Mouse (Mus musculus): Measurements from ENCODE around the gene Map6. TPM values are rescaled to one million over a fixed set of nuclear protein-coding genes. Genes with fewer than 3 reads are reported as not detected.

Map6 gene
- polyA plus RNA-seq, 1 experiment, result 96.4 TPM

DNA sequence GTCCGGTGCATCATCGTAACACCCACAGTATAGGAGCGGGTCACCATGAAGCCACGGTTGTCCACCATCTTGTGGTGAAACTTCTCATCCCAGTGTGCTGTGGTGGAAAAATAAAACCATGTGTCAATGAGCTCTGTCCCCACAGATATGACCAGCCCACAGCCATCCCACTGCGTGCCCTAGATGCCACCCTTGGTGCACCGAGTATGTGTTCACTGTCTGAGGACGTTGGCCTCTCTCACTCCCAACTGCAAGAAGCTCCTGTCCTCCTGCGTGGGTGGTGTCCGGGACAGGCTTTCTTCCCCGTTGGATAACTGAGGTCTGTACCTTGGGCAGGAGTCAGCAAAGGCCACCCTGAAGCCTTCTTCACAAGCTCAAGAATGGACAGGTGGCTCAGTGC is 80.0 kb downstream of the Map6 start:
- H3K4me1 ChIP-seq (ENCODE audit: control insufficient read depth, insufficient read depth, low read length), result no peaks in the 10 kb centered on the region
- TF ChIP-seq POLR2A (IDR thresholded peaks at IDR 0.05; ENCODE audit: extremely low read depth, insufficient read depth, low read length), result no peak
- TF ChIP-seq CTCF (IDR thresholded peaks at IDR 0.05; ENCODE audit: extremely low read depth, insufficient read depth, low read length), result no peak
- H3K27ac ChIP-seq (ENCODE audit: insufficient read depth, low read length), result no peak overlapping the region
- H3K4me3 ChIP-seq (ENCODE audit: insufficient read depth, low read length), result no peak overlapping the region

DNA sequence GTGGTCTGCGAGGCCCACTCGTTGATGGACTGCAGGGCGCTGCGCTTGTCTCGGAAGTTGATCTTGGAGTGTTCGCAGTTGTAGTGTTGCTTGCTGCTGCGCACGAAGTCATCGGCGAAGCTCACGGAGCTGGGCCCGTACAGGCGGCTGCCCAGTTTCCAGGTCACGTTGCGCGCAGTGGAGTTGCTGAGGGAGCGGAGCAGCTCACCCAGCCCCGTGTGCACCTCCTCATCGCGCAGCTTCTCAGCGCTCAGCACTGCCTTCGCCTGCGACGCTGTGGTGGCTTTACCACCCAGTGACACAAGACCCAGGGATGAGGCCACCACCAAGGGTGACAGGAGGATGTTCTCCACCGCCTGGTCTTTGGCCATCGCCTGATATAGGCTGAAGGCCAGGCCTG is 81.6 kb downstream of the Map6 start:
- TF ChIP-seq POLR2A (IDR thresholded peaks at IDR 0.05; ENCODE audit: extremely low read depth, insufficient read depth, low read length), result no peak
- no peak for TF ChIP-seq CTCF (IDR thresholded peaks at IDR 0.05; ENCODE audit: extremely low read depth, insufficient read depth, low read length)
- H3K4me3 ChIP-seq (ENCODE audit: insufficient read depth, low read length), result no peak overlapping the region
- H3K27ac ChIP-seq (ENCODE audit: insufficient read depth, low read length), result no peak overlapping the region
- H3K4me1 ChIP-seq (ENCODE audit: control insufficient read depth, insufficient read depth, low read length), result no peaks in the 10 kb centered on the region

DNA sequence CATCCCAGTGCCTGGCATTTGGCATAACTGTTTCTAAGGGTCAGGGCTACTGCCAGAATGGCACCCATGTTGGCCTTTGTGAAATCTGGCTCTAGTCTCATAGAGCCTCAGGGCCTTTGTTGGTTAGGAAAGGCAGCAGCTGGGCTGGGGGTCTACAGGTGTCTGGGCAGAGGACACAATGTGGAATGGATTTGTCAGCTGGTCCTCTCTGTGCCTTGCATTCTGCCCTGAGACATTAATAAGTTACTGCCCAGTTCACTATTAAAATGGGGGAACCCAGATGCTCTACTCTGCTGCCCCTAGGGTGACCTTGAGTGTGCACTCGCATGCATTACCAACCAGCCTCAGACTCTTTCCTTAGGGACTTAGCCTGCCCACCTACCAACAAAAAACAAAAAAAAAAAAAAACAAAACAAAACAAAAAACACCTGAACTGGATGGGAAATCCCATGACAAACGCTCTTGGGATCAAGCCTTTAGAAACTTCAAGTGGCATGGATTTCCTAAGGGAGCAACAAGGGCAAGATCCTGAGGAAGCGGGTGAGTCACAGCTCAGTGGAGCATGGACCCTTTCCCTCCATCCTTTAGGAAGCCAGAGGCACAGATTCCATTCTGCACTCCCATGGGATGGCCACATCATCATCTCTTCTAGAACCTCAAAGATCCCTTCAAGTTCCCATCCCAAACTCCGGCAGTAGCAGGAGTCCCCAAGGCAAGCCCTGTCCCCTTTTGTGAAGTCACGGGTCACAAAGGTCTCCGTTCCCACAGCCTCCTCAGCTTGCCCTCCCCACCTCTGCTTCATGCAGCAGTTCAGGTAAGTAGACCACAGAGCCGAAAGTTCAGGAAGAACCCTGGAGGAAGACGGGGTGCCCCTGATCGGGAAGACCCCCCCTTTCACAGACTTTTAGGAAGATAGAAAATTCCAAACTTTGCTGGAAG is 82.8 kb downstream of the Map6 start:
- no peak for TF ChIP-seq CTCF (IDR thresholded peaks at IDR 0.05; ENCODE audit: extremely low read depth, insufficient read depth, low read length)
- TF ChIP-seq POLR2A (IDR thresholded peaks at IDR 0.05; ENCODE audit: extremely low read depth, insufficient read depth, low read length), result no peak
- no peak overlapping the region for H3K27ac ChIP-seq (ENCODE audit: insufficient read depth, low read length)
- no peak overlapping the region for H3K4me3 ChIP-seq (ENCODE audit: insufficient read depth, low read length)
- peaks cover 1% of the 10 kb centered on the region; the same call in 1 of the 2 replicates for H3K4me1 ChIP-seq (ENCODE audit: control insufficient read depth, insufficient read depth, low read length)

DNA sequence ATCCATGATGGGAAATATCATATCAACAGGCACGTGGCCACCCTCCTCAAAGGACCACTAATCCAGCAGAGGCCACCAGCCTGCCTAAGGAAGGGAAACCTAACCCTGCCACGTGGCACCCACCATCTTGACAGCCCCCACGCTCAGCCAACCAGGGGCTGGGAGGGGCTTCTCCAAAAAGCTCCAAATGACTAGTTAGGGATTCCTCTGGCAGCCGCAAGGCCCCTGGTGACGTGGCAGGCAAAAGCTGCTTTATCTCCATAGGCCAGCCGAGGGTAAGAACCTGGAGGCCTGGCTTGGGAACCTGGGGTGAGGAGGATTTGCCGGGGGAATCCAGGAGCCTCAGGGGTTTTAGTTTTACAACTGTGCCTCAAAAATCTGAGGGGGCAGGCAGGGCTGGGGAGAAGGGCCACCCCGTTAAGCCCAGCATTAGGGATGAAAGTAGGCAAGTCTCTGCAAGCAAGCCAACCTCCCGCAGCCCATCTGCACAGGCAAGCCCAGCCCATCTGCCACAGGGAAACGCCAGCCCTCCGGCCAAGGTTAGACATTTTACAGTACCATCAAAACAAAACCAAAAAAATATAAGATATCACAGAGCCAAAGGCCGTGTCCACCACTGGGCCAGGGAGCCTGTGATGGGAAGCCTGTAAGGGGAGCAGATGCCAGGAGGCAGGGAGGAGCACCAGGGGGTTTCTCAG is 84.0 kb downstream of the Map6 start:
- Histone ChIP-seq H3K27ac (ENCODE audit: insufficient read depth, low read length) (no peak overlapping the region), H3K4me3 (ENCODE audit: insufficient read depth, low read length) (no peak overlapping the region), H3K4me1 (ENCODE audit: control insufficient read depth, insufficient read depth, low read length) (peaks cover 10% of the 10 kb centered on the region)
- TF ChIP-seq CTCF (IDR thresholded peaks at IDR 0.05; ENCODE audit: extremely low read depth, insufficient read depth, low read length), result no peak
- TF ChIP-seq POLR2A (IDR thresholded peaks at IDR 0.05; ENCODE audit: extremely low read depth, insufficient read depth, low read length), result no peak

GRCm38 (mm10) chr7:99351802-99352517 is 84.7 kb downstream of the Map6 start:
- Histone ChIP-seq H3K4me3 (ENCODE audit: insufficient read depth, low read length) (peak overlapping the region; percentile 54), H3K4me1 (ENCODE audit: control insufficient read depth, insufficient read depth, low read length) (peaks cover 13% of the 10 kb centered on the region), H3K27ac (ENCODE audit: insufficient read depth, low read length) (peak overlapping the region; percentile 77; the same call in 1 of the 2 replicates)
- TF ChIP-seq CTCF (IDR thresholded peaks at IDR 0.05; ENCODE audit: extremely low read depth, insufficient read depth, low read length), result no peak
- no peak for TF ChIP-seq POLR2A (IDR thresholded peaks at IDR 0.05; ENCODE audit: extremely low read depth, insufficient read depth, low read length)

GRCm38 (mm10) chr7:99352526-99353400 is 85.5 kb downstream of the Map6 start, which contains the start of gene Serpinh1:
TSS of gene Serpinh1 (minus strand) at chr7:99353239.
- Histone ChIP-seq H3K27ac (ENCODE audit: insufficient read depth, low read length) (peak within 1 kb of the TSS; percentile 77), H3K4me1 (ENCODE audit: control insufficient read depth, insufficient read depth, low read length) (peaks cover 13% of the 10 kb centered on the region), H3K4me3 (ENCODE audit: insufficient read depth, low read length) (peak within 1 kb of the TSS; percentile 54)
- no peak for TF ChIP-seq CTCF (IDR thresholded peaks at IDR 0.05; ENCODE audit: extremely low read depth, insufficient read depth, low read length)
- TF ChIP-seq POLR2A (IDR thresholded peaks at IDR 0.05; ENCODE audit: extremely low read depth, insufficient read depth, low read length), result no peak

GRCm38 (mm10) chr7:99355731-99356131 is 88.5 kb downstream of the Map6 start:
- no peak for TF ChIP-seq CTCF (IDR thresholded peaks at IDR 0.05; ENCODE audit: extremely low read depth, insufficient read depth, low read length)
- TF ChIP-seq POLR2A (IDR thresholded peaks at IDR 0.05; ENCODE audit: extremely low read depth, insufficient read depth, low read length), result 0 out of 2 replicates have a peak, but pooled peaks have one; percentile 31

DNA sequence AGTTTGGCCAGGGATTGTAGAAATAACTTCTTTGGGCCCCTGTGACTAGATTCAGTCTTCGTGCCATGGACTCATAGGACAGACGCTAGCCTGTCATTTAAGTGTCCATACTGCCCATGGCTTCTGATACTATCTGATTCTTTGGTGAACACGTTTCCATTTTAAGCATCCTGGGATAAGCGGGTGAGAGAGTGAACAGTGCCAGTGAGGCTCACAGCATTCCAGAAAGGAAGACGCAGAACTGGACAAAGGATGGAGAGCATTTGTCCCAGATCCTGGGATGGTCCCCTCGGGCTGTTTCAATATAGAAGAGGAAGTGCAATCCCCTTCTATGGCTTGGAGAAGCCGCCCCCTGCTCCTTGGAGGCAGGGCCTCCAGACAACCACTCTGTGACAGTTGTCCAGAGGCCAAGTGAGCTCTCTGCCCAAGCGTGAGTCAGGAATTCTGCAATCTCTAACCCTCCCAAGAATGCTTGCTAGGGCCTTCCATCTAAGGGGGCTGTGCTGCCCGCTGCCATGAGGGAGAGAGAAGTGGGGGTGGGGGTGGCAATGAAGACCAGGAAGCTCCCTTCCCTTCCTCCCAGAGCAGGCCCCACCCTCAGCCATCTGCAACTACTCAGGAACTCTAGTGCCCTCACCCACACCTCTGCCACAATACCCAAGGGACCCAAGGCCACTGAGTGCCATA is 89.1 kb downstream of the Map6 start:
- TF ChIP-seq CTCF (IDR thresholded peaks at IDR 0.05; ENCODE audit: extremely low read depth, insufficient read depth, low read length) (no peak), POLR2A (IDR thresholded peaks at IDR 0.05; ENCODE audit: extremely low read depth, insufficient read depth, low read length) (no peak)
- peak overlapping the region; percentile 30; the same call in 1 of the 2 replicates for H3K27ac ChIP-seq (ENCODE audit: insufficient read depth, low read length)
- peaks cover 13% of the 10 kb centered on the region for H3K4me1 ChIP-seq (ENCODE audit: control insufficient read depth, insufficient read depth, low read length)
- no peak overlapping the region for H3K4me3 ChIP-seq (ENCODE audit: insufficient read depth, low read length)

More at GRCm38 (mm10) chr7:99355731-99356131, 88.5 kb downstream of the Map6 start:
- H3K4me3 ChIP-seq (ENCODE audit: insufficient read depth, low read length), result no peak overlapping the region
- peak overlapping the region; percentile 44; the same call in 1 of the 2 replicates for H3K27ac ChIP-seq (ENCODE audit: insufficient read depth, low read length)
- peaks cover 13% of the 10 kb centered on the region for H3K4me1 ChIP-seq (ENCODE audit: control insufficient read depth, insufficient read depth, low read length)
